9 mouse cellular contexts compared by ENCODE assay signal in genomic region chr7:102442432-102442831, GRCm38 (mm10). TPM values are rescaled to one million over a fixed set of nuclear protein-coding genes. Genes with fewer than 3 reads are reported as not detected.
DNase-seq lines count a peak whose midpoint lies in the region; ATAC-seq and TF ChIP-seq lines count a peak whose summit lies in the region.
"Had no signal": no experiment of that assay in that cellular context is flagged by ENCODE, and none has a peak within 500 bp of the region (broad histone marks: within the 10 kb centered on the region; RNA-seq: fewer than 3 reads in every experiment).

No protein-coding gene starts in this region.

- H3K4me1 ChIP-seq in heart, embryonic 13.5 days = peaks cover 22% of the 10 kb centered on the region
- peaks cover 25% of the 10 kb centered on the region for H3K4me1 ChIP-seq in E14TG2a.4 (replicated peaks; ENCODE audit: low read depth, low read length)
- H3K4me1 ChIP-seq in forebrain, embryonic 12.5 days = peaks cover 19% of the 10 kb centered on the region
- peaks cover 9 to 15% of the 10 kb centered on the region in 2 experiments; a peak in 3 of 4 replicates for H3K4me1 ChIP-seq in liver, embryonic 14.5 days (replicated peaks; ENCODE audit: control insufficient read depth in 2 of 2, insufficient read depth in 2 of 2, low read length in 1 of 2)

- WGBS in heart, embryonic 13.5 days = 2% methylated on average over 4 of the region's 4 CpGs
- WGBS in forebrain, embryonic 12.5 days = 1% methylated on average over 4 of the region's 4 CpGs
- 2% methylated on average over 4 of the region's 4 CpGs for WGBS in liver, embryonic 14.5 days (ENCODE audit: insufficient replicate concordance)

- peaks cover 38% of the 10 kb centered on the region for H3K36me3 ChIP-seq in heart, embryonic 13.5 days
- H3K36me3 ChIP-seq in E14TG2a.4 (ENCODE audit: insufficient read depth, low read length) = peaks cover 40% of the 10 kb centered on the region
- peaks cover 25% of the 10 kb centered on the region for H3K36me3 ChIP-seq in forebrain, embryonic 12.5 days (replicated peaks)
- H3K36me3 ChIP-seq in liver, embryonic 14.5 days (replicated peaks; ENCODE audit: control insufficient read depth, insufficient read depth, low read depth) = peaks cover 34% of the 10 kb centered on the region

- no peak for DNase-seq in heart, postnatal 4 days
- DNase-seq in liver, embryonic 14.5 days (ENCODE audit: low read depth in 3 of 3, low spot score in 3 of 3) = no peak
- no peak for DNase-seq in adrenal gland, adult 18-20 months (ENCODE audit: low spot score in 2 of 2)
- DNase-seq in ovary, adult 18-20 months (ENCODE audit: low spot score) = no peak
- no peak for DNase-seq in adrenal gland, postnatal 14 days

- H3K4me2 ChIP-seq in heart, embryonic 13.5 days = peak overlapping the region; percentile 73
- H3K4me2 ChIP-seq in forebrain, embryonic 12.5 days = peak overlapping the region; percentile 60
- peak overlapping the region; percentile 99 for H3K4me2 ChIP-seq in liver, embryonic 14.5 days (ENCODE audit: low read depth)

- no peaks in the 10 kb centered on the region for H3K9me3 ChIP-seq in heart, embryonic 13.5 days
- H3K9me3 ChIP-seq in E14TG2a.4 (ENCODE audit: low read length) = no peaks in the 10 kb centered on the region
- H3K9me3 ChIP-seq in forebrain, embryonic 12.5 days = no peaks in the 10 kb centered on the region
- H3K9me3 ChIP-seq in liver, embryonic 14.5 days (ENCODE audit: control insufficient read depth, low read length) = no peaks in the 10 kb centered on the region

- peaks cover 17% of the 10 kb centered on the region for H3K27me3 ChIP-seq in heart, embryonic 13.5 days (replicated peaks)
- no peaks in the 10 kb centered on the region for H3K27me3 ChIP-seq in E14TG2a.4 (ENCODE audit: insufficient read depth, low read length)
- H3K27me3 ChIP-seq in forebrain, embryonic 12.5 days = no peaks in the 10 kb centered on the region; the same call in 1 of the 2 replicates
- H3K27me3 ChIP-seq in liver, embryonic 14.5 days (ENCODE audit: control insufficient read depth, insufficient read depth, low read length) = no peaks in the 10 kb centered on the region

- no peak for TF ChIP-seq EP300 in liver, embryonic 14.5 days (IDR thresholded peaks at IDR 0.05; ENCODE audit: low read depth)

- peak overlapping the region; percentile 97 for H3K9ac ChIP-seq in heart, embryonic 13.5 days
- H3K9ac ChIP-seq in forebrain, embryonic 12.5 days = peak overlapping the region; percentile 94
- H3K9ac ChIP-seq in liver, embryonic 14.5 days (replicated peaks) = peak overlapping the region; percentile 90

- peak overlapping the region; percentile 93 for H3K27ac ChIP-seq in heart, embryonic 13.5 days (replicated peaks)
- H3K27ac ChIP-seq in forebrain, embryonic 12.5 days = peak overlapping the region; percentile 90; the same call in 1 of the 2 replicates
- peak overlapping the region; percentile 79 for H3K27ac ChIP-seq in liver, embryonic 14.5 days

- no peak for TF ChIP-seq CTCF in E14TG2a.4 (conservative IDR thresholded peaks at IDR 0.05; ENCODE audit: low read length)
- TF ChIP-seq CTCF in liver, embryonic 14.5 days (IDR thresholded peaks at IDR 0.05; ENCODE audit: low read depth) = no peak

- ATAC-seq in heart, embryonic 13.5 days (ENCODE audit: extremely low read depth, insufficient number of reproducible peaks, low FRiP score, low TSS enrichment) = no peak
- no peak for ATAC-seq in forebrain, embryonic 12.5 days (ENCODE audit: low FRiP score)
- ATAC-seq in liver, embryonic 14.5 days (ENCODE audit: insufficient read depth) = no peak

- H3K4me3 ChIP-seq in heart, embryonic 13.5 days = peak overlapping the region; percentile 94
- peak overlapping the region; percentile 93 for H3K4me3 ChIP-seq in E14TG2a.4 (replicated peaks; ENCODE audit: low read length)
- H3K4me3 ChIP-seq in forebrain, embryonic 12.5 days (replicated peaks) = peak overlapping the region; percentile 85
- H3K4me3 ChIP-seq in liver, embryonic 14.5 days (ENCODE audit: insufficient read depth in 1 of 2, low read depth in 2 of 2, low read length in 2 of 2) = peak overlapping the region; percentile 74 to 95

RNA-seq across cellular contexts. Expression of gene Rrm1, which starts 0.9 kb away (rescaled TPM):
- 126 and 130 TPM in 2 replicates for polyA plus RNA-seq in heart, embryonic 13.5 days (2015; fragmentation: Nextera tagmentation; extraction: Ambion mirVana)
- total RNA-seq in heart, postnatal 4 days (2021) = 100 to 1,000 TPM; 101 to 103 TPM
- 203 and 216 TPM in 2 replicates for polyA plus RNA-seq in forebrain, embryonic 12.5 days (2016; fragmentation: Nextera tagmentation; extraction: Ambion mirVana)
- 67.5 and 107 TPM in 2 replicates for polyA plus RNA-seq in liver, embryonic 14.5 days (2012; rRNA removed)
- polyA plus RNA-seq in liver, embryonic 14.5 days (2014; fragmentation: Nextera tagmentation; extraction: Ambion mirVana) = 185 and 196 TPM in 2 replicates
- 10 to 100 TPM; 13.9 to 15.4 TPM for total RNA-seq in adrenal gland, adult 18-20 months (2021)
- 41.7 and 42.2 TPM in 2 replicates for total RNA-seq in adrenal gland, postnatal 14 days (2021)

RNA-seq across cellular contexts. Expression of gene Olfr543, which starts 39.0 kb away (rescaled TPM):
- polyA plus RNA-seq in heart, embryonic 13.5 days (2015; fragmentation: Nextera tagmentation; extraction: Ambion mirVana) = 0.36 TPM in 1 of 2 replicates, not detected in the other
- not detected for total RNA-seq in heart, postnatal 4 days (2021)
- polyA plus RNA-seq in forebrain, embryonic 12.5 days (2016; fragmentation: Nextera tagmentation; extraction: Ambion mirVana) = 0.45 and 0.89 TPM in 2 replicates
- not detected in 2 replicates for polyA plus RNA-seq in liver, embryonic 14.5 days (2012; rRNA removed)
- 0.37 and 0.39 TPM in 2 replicates for polyA plus RNA-seq in liver, embryonic 14.5 days (2014; fragmentation: Nextera tagmentation; extraction: Ambion mirVana)
- not detected for total RNA-seq in adrenal gland, adult 18-20 months (2021)
- total RNA-seq in adrenal gland, postnatal 14 days (2021) = not detected in 2 replicates

RNA-seq across cellular contexts. Expression of gene Olfr544, which starts 45.7 kb away (rescaled TPM):
- polyA plus RNA-seq in heart, embryonic 13.5 days (2015; fragmentation: Nextera tagmentation; extraction: Ambion mirVana) = not detected in 2 replicates
- not detected for total RNA-seq in heart, postnatal 4 days (2021)
- polyA plus RNA-seq in forebrain, embryonic 12.5 days (2016; fragmentation: Nextera tagmentation; extraction: Ambion mirVana) = 0.10 and 0.14 TPM in 2 replicates
- polyA plus RNA-seq in liver, embryonic 14.5 days (2012; rRNA removed) = not detected in 2 replicates
- 0.04 and 0.17 TPM in 2 replicates for polyA plus RNA-seq in liver, embryonic 14.5 days (2014; fragmentation: Nextera tagmentation; extraction: Ambion mirVana)
- not detected for total RNA-seq in adrenal gland, adult 18-20 months (2021)
- not detected in 2 replicates for total RNA-seq in adrenal gland, postnatal 14 days (2021)
- polyA plus RNA-seq: gonadal fat pad, adult 2 months had no signal

RNA-seq across cellular contexts. Expression of gene Olfr545, which starts 56.9 kb away (rescaled TPM):
- polyA plus RNA-seq in heart, embryonic 13.5 days (2015; fragmentation: Nextera tagmentation; extraction: Ambion mirVana) = 0.04 and 0.13 TPM in 2 replicates
- not detected for total RNA-seq in heart, postnatal 4 days (2021)
- 0.32 TPM in 1 of 2 replicates, not detected in the other for polyA plus RNA-seq in forebrain, embryonic 12.5 days (2016; fragmentation: Nextera tagmentation; extraction: Ambion mirVana)
- not detected in 2 replicates for polyA plus RNA-seq in liver, embryonic 14.5 days (2012; rRNA removed)
- polyA plus RNA-seq in liver, embryonic 14.5 days (2014; fragmentation: Nextera tagmentation; extraction: Ambion mirVana) = not detected in 2 replicates
- not detected for total RNA-seq in adrenal gland, adult 18-20 months (2021)
- total RNA-seq in adrenal gland, postnatal 14 days (2021) = not detected in 2 replicates
- polyA plus RNA-seq: gonadal fat pad, adult 2 months had no signal
